Mouse (Mus musculus) gonadal fat pad, adult 2 months (tissue): ENCODE results near the gene Traf2. TPM values are rescaled to one million over a fixed set of nuclear protein-coding genes. Genes with fewer than 3 reads are reported as not detected.

Experiments used
- DNase-seq: peaks from one replicate; pipeline ENCODE4 v3.0.0-alpha.2; 2012; ENCODE audit warnings: low read depth
- polyA plus RNA-seq: library from polyadenylated mRNA; depleted of rRNA; stranded (reverse); fragments of >200 nt; gene quantifications from 2 replicates; pipeline ENCODE4 v1.2.3, GENCODE M21; 2012; rRNA removed

Traf2 gene
- 13.7 and 17.0 TPM in 2 replicates for polyA plus RNA-seq

GRCm38 (mm10) chr2:25546811-25547491 is at the start of gene Traf2:
Gene Traf2 (minus strand): TSS chr2:25546940.
- peak; percentile 93 for DNase-seq

- no peak for DNase-seq
Measured at GRCm38 (mm10) chr2:25591863-25592262, 45.1 kb upstream of the Traf2 start.

DNA sequence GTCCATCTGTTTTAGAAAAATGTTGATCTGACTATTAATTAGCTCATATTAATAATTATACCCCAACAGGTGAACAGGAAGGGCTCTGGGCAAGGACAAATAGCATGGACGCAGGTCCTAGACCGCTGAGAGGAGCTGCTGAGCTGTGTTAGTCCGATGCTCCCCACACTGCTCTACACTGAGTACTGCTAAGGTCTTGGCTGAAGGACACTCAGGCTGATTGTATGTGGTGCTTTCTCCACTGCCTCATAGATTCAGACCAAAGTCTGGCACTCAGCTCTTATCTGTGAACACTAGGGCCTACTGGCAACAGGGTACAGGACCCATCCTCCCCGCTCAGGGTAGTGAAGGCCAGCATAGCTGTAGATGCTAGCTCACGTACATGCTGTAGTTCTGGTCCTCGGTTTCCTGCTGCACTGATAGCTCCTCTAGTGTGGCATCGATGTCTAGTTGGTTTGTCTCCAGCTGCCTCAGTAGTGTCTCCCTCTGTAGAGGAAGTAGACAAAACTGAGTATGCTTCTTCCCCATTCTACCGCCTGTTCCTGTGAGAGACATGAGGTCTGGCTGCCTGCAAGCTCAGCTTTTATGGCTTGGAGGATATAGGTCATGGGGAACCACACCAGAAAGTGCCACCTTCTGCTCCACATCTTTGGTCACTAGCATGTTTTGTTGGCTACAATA is 41.6 kb upstream of the Traf2 start:
- DNase-seq, result no peak

- DNase-seq, result no peak
Measured at GRCm38 (mm10) chr2:25587290-25587689, 40.5 kb upstream of the Traf2 start.

DNA sequence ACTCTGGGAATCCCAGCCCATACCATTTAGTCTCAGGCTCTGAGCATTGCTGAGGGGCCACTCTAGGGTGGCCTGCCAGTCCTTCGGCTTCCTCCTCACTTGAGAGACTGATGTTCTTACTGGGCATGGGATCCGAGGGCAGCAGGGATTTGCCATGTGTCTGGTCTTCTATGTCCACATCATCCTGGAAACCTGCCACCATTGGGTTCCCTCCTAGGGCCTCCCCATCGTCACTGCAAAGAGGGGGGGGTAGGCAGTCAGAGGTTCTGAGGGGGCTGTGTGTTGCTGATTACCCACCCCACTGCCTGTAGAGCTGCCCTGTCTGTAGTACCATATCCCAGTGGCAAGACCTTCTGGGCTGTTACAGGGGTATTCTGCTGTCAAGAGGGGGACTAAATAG is 38.9 kb upstream of the Traf2 start:
- DNase-seq, result no peak

DNA sequence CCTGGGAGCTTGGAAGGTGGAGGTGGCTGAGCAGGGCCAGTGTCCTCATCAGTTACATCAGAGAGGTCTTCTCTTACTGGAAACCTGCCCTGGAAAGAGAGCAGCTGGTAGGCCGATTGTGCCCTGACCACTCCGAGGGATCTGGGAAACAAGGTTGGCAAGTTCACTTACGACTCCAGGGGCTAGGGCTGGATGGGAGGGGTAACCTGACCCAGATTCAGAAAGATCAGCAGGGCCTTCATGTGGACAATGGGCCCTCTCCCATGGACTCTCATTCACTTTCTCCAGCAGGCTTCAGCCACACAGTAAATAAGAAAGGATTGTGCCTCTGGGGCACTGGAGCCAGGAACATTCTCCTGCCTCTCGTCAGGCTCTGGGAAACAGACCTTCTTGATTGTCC is 38.1 kb upstream of the Traf2 start:
- no peak for DNase-seq

GRCm38 (mm10) chr2:25584152-25584551 is 37.4 kb upstream of the Traf2 start:
- no peak for DNase-seq

DNA sequence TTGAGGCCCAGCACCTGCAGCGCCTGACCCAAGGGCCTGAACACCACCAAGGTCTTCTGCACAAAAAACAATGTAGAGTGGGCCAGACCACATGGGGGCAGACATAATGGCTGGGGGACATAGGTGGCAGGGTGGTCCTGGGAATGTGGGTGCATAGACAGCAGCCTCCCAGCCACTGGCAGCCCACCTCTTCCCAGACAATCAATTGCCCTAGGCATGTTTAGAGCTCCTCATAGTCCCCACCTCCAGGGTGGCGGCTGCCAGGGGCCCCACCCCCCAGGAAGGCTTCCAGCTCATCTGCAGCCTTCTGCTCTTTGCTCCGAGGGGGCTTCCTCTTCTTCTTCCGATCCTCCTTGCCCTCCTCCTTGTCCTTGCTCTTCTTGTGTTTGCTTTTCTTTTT is 36.8 kb upstream of the Traf2 start:
- no peak for DNase-seq

GRCm38 (mm10) chr2:25583120-25583481 is 36.4 kb upstream of the Traf2 start:
- DNase-seq, result no peak

- DNase-seq, result no peak
Measured at GRCm38 (mm10) chr2:25582466-25583119, 35.9 kb upstream of the Traf2 start.

DNA sequence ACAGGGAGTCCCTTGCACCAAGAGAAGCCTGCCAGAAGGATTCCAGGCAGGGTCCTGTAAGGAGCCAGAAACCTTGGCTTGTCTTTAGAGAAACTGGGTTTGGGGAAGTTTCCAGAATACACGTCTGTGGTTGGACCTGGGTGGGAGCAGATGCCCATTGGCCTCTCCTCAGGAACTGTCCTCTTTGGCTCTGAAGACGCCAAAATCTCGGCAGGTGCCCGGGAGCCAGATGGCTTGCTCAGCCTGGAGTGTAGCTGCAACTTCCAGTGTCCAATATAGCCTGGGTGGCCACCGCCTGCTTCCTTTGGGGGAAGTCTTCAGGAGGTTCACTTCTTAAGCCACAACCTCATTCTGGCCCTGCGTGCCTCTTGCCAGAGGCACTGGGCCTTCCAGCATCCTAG is 35.2 kb upstream of the Traf2 start:
- DNase-seq, result no peak

DNA sequence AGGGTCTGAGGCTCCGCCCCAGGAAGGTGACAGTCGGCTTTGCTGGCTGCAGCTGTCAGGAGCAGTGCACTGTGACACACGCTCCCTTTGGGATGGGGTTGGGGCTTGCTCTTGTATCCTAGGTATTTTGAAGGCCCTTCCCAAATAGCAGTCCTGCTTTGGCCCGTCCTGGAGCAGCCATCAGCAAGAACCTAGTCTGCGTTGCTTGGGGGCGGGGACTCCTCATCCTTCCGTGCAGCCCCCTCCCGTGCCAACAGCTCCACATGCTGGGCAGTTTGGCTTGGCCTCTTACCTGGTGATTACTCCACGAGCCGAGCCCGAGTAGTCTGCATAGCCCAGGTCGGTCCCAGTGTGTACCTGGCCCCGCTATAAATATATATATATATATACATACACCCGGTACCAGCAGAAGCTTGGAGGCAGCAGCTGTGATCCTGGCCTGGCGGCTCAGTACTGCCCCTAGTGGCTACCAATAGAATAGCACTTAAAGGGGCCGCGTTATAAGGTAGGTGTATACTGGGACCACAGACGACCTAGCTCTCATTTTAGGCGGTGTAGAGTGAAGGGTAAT is 34.6 kb upstream of the Traf2 start, which contains the start of gene Ajm1:
TSS of gene Ajm1 (minus strand) at position 464 of the 571 bp plus-strand sequence.
- no peak for DNase-seq

DNA sequence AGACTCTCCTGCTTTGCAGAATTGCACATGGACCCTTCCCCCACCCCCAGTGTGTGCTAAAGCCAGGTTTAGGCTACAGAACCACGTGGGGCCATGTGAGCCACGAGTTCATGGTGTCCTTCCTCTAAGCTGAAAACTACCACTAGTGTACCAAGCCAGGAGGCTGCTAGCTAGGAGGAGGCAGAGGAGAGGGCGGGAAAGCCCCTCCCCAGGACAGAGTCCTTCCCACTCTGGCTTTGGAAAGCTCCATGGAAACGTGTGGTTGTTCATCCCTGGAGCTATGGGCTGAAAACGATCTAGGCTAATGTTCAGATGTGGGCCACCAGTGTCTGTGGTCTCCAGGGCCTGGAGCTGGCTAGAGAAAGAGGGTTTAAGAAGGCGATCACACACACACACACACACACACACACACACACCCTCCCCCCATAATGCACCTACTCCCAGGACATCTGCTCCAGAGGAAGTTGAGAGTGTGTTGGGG is 33.9 kb upstream of the Traf2 start:
- DNase-seq, result no peak

DNA sequence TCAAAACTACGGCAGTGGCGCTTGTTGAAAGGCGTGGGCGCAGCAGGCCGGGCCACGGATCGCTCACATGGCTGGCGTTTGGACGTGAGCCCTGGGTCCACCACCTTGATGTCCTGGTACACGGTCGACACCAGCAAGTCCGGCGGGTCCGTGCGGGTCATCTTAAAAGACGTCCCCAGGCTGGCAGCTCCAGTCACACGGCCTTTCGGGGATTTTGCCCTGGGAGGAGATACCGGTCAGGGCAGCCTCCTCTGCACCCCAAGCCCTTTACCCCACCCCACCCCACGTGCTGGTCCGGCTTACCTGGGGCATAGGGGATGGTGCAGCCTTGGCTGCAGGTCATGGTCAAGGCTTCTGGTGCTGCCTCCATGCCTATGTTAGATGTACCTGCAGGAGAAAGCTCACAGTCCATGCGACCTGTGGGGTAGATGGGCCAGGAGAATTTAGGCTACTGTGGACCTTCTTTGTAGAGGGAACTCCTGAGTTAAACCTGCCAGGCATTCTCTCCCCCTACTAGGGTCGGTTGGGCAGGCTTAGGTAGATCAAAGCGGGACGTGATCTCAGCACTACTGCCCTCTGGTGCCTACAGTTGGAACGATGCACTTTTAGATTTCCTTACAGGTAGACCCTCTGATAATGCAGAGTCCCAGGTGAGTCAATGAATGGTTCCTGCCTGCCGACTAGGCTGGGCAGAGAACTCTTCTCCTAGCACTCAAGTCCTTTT is 33.2 kb upstream of the Traf2 start:
- DNase-seq, result no peak

DNA sequence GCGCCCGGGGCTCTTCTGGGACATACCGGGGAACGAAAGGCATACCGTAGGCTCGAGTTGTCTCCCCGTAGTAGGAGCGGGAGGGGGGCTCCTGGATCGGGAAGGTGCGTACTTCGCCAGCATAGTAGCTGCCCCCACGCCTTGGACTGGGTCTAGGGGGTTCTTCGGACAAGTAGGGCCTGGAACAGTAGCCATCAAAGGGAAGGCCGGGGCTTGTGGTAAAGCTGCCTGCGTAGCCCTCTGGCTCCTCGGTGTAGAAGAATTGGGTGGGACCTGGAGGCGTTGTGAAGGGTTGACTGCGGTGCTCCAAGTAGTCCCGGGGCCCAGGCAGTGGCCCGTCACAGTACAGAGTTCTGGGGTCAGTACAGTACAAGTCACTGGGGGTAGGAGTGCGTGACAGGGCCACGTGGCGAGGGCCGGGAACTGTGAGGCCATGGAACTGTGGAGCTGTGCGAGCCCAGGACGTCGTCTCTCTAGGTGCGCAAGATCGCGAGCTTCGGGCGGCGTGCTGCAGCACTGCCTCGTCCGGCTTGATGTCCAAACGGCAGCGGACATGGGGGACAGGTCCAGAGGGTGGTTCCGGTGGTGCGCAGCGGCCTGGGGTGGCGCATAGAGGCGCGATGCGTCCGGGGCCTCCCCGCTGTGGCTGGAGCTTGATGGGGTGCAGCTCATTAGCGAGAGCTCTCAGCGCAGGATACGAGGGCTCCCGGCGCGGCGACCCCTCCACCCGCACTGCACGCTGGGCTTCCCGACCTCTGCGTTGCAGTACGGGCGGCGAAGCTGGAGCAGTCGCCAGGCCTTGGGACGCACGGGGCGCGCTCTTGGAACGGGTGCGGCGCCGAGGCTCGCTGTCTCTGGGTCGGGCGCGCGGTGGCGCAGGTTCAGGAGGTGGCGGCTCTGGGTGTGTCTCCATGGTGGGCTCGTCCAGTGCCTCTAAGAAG is 32.3 kb upstream of the Traf2 start:
- no peak for DNase-seq

DNA sequence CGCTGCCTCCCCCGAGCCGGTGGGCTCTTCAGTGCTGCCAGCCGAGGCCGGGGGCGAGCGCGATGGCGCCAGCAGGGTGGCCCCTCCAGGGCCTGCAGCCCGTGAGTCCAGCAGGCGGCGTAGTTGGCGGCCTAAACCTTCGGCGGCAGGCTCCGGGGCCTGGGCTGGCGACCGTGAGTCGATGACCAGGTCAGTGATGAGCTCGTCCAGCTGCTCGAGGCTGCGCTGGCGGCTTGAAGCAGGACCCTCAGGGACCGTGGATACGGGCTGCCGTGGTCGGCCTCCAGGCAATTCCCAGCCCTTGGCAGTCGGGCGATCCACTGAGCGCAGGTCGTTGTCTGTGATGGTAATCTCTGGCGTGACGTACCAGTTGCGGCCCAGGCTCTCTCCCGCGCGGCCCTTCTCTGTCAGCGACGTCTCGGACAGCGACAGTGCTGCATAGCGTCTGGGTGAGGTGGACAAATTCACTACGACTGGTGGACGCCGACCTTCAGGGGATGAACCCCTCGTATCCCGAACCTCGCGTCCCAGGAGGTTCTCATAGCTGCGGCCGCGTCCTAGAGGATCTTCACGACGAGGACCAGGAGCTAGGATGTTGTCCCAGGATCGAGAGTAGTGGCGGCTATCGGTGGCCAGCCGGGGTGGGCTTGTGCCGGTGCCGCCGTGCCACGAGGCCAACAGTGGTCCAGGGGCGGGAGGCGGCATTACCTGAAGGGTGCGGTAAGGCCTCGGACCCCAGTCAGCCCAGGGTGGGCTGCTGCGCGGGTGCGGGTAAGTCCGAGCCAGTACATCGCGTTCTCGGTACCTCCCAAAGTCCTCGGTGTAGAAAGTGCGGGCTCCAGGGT is 31.4 kb upstream of the Traf2 start:
- no peak for DNase-seq

- DNase-seq, result no peak
Measured at GRCm38 (mm10) chr2:25576965-25577891, 30.5 kb upstream of the Traf2 start.

GRCm38 (mm10) chr2:25576028-25576850 is 29.5 kb upstream of the Traf2 start:
- no peak for DNase-seq
